Mouse (Mus musculus): Measurements from ENCODE around the gene Bbs9.

DNA sequence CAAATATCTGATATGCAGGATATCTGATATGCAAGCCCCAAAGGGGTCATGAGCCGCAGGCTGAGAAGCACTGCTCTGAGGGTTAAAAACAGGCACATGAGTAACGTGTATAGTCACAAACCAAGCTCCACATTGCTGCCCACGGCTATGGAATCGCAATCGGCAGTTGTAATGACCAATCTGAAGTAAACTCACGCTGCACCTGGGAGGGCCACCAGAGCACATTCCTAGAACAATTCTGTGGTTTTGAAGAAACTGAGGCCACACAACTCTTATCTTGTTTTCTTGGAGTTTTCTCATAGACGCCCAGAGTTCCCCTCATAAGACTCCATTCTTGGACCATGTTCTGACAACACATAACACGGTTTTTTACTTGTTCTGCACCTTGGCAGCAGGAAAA lies 334.9 kb downstream of the Bbs9 start:
- TF ChIP-seq CTCF (IDR thresholded peaks at IDR 0.05): no peak
- TF ChIP-seq EP300 (IDR thresholded peaks at IDR 0.05): no peak
